Mouse (Mus musculus): ENCODE measurements around the gene Tctex1d4. TPM values are rescaled to one million over a fixed set of nuclear protein-coding genes. Genes with fewer than 3 reads are reported as not detected.

Tctex1d4 gene
- polyA plus RNA-seq, 1 experiment from 2014 or later, result not detected

- Histone ChIP-seq H3K9ac (ENCODE audit: low read length) (no peak overlapping the region), H3K27me3 (ENCODE audit: control insufficient read depth, insufficient read depth, low read length) (no peaks in the 10 kb centered on the region), H3K4me3 (ENCODE audit: control insufficient read depth in 1 of 2, insufficient read depth in 1 of 2, low read depth in 1 of 2, low read length in 2 of 2) (no peak overlapping the region), H3K4me1 (ENCODE audit: control insufficient read depth in 2 of 2, insufficient read depth in 2 of 2, low read length in 2 of 2) (no peaks in the 10 kb centered on the region), H3K27ac (replicated peaks in 1 of 2; ENCODE audit: control insufficient read depth in 1 of 2, insufficient read depth in 1 of 2, low read depth in 2 of 2, low read length in 2 of 2) (no peak overlapping the region), H3K36me3 (ENCODE audit: control insufficient read depth, insufficient read depth, low read length) (0 out of 2 replicates have a peak, but pooled peaks cover 4% of the 10 kb centered on the region), H3K4me2 (ENCODE audit: low read length) (no peak overlapping the region), H3K9me3 (ENCODE audit: control insufficient read depth, low read length) (no peaks in the 10 kb centered on the region)
- WGBS, result 85% methylated on average over 6 of the region's 6 CpGs
- ATAC-seq (ENCODE audit: insufficient number of reproducible peaks, insufficient read depth, low FRiP score, low read depth), result no peak
Measured at GRCm38 (mm10) chr4:117108524-117108849, 18.1 kb upstream of the Tctex1d4 start.

GRCm38 (mm10) chr4:117109330-117109729 lies 17.3 kb upstream of the Tctex1d4 start:
- H3K36me3 ChIP-seq (ENCODE audit: control insufficient read depth, insufficient read depth, low read length), result 0 out of 2 replicates have a peak, but pooled peaks cover 4% of the 10 kb centered on the region
- no peak for ATAC-seq (ENCODE audit: insufficient number of reproducible peaks, insufficient read depth, low FRiP score, low read depth)

GRCm38 (mm10) chr4:117110249-117110648 lies 16.3 kb upstream of the Tctex1d4 start:
- no peak overlapping the region for H3K4me3 ChIP-seq (ENCODE audit: control insufficient read depth in 1 of 2, insufficient read depth in 1 of 2, low read depth in 1 of 2, low read length in 2 of 2)
- no peak overlapping the region for H3K27ac ChIP-seq (replicated peaks in 1 of 2; ENCODE audit: control insufficient read depth in 1 of 2, insufficient read depth in 1 of 2, low read depth in 2 of 2, low read length in 2 of 2)
- H3K9ac ChIP-seq (ENCODE audit: low read length), result no peak overlapping the region
- no peak for ATAC-seq (ENCODE audit: insufficient number of reproducible peaks, insufficient read depth, low FRiP score, low read depth)
- H3K4me1 ChIP-seq (ENCODE audit: control insufficient read depth in 2 of 2, insufficient read depth in 2 of 2, low read length in 2 of 2), result no peaks in the 10 kb centered on the region
- no peaks in the 10 kb centered on the region for H3K9me3 ChIP-seq (ENCODE audit: control insufficient read depth, low read length)
- H3K4me2 ChIP-seq (ENCODE audit: low read length), result no peak overlapping the region
- no peaks in the 10 kb centered on the region for H3K27me3 ChIP-seq (ENCODE audit: control insufficient read depth, insufficient read depth, low read length)
- 0 out of 2 replicates have a peak, but pooled peaks cover 4% of the 10 kb centered on the region for H3K36me3 ChIP-seq (ENCODE audit: control insufficient read depth, insufficient read depth, low read length)
- WGBS, result 85% methylated on average over 13 of the region's 13 CpGs

More at GRCm38 (mm10) chr4:117109330-117109729, 17.3 kb upstream of the Tctex1d4 start:
- no peaks in the 10 kb centered on the region for H3K9me3 ChIP-seq (ENCODE audit: control insufficient read depth, low read length)
- no peak overlapping the region for H3K27ac ChIP-seq (replicated peaks in 1 of 2; ENCODE audit: control insufficient read depth in 1 of 2, insufficient read depth in 1 of 2, low read depth in 2 of 2, low read length in 2 of 2)
- no peaks in the 10 kb centered on the region for H3K4me1 ChIP-seq (ENCODE audit: control insufficient read depth in 2 of 2, insufficient read depth in 2 of 2, low read length in 2 of 2)
- H3K4me2 ChIP-seq (ENCODE audit: low read length), result no peak overlapping the region
- no peaks in the 10 kb centered on the region for H3K27me3 ChIP-seq (ENCODE audit: control insufficient read depth, insufficient read depth, low read length)
- H3K4me3 ChIP-seq (ENCODE audit: control insufficient read depth in 1 of 2, insufficient read depth in 1 of 2, low read depth in 1 of 2, low read length in 2 of 2), result no peak overlapping the region
- WGBS, result 89% methylated on average over 25 of the region's 25 CpGs
- H3K9ac ChIP-seq (ENCODE audit: low read length), result no peak overlapping the region

GRCm38 (mm10) chr4:117110985-117111384 lies 15.6 kb upstream of the Tctex1d4 start:
- Histone ChIP-seq H3K4me1 (ENCODE audit: control insufficient read depth in 2 of 2, insufficient read depth in 2 of 2, low read length in 2 of 2) (no peaks in the 10 kb centered on the region), H3K9me3 (ENCODE audit: control insufficient read depth, low read length) (no peaks in the 10 kb centered on the region), H3K27me3 (ENCODE audit: control insufficient read depth, insufficient read depth, low read length) (no peaks in the 10 kb centered on the region), H3K4me3 (ENCODE audit: control insufficient read depth in 1 of 2, insufficient read depth in 1 of 2, low read depth in 1 of 2, low read length in 2 of 2) (no peak overlapping the region), H3K27ac (replicated peaks in 1 of 2; ENCODE audit: control insufficient read depth in 1 of 2, insufficient read depth in 1 of 2, low read depth in 2 of 2, low read length in 2 of 2) (no peak overlapping the region), H3K9ac (ENCODE audit: low read length) (no peak overlapping the region), H3K4me2 (ENCODE audit: low read length) (no peak overlapping the region), H3K36me3 (ENCODE audit: control insufficient read depth, insufficient read depth, low read length) (0 out of 2 replicates have a peak, but pooled peaks cover 4% of the 10 kb centered on the region)
- no peak for ATAC-seq (ENCODE audit: insufficient number of reproducible peaks, insufficient read depth, low FRiP score, low read depth)
- WGBS, result 84% methylated on average over 11 of the region's 11 CpGs

DNA sequence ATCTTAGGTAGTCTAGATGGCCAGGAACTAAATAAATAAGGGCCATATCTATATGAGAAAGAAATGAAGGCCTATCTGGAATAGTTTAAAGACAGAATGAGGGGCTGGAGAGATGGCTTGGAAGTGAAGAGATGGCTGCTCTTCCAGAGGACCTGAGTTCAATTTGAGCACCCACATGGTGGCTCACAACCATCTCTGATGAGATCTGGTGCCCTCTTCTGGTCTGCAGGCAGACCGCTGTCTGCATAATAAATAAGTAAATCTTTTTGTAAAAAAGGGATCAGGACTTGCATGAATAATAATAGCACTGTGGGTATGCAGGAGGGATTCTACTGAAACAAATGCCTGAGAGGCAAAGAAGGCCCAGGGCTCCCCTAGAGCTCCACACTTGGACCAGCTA lies 13.4 kb upstream of the Tctex1d4 start:
- Histone ChIP-seq H3K4me3 (ENCODE audit: control insufficient read depth in 1 of 2, insufficient read depth in 1 of 2, low read depth in 1 of 2, low read length in 2 of 2) (no peak overlapping the region), H3K36me3 (ENCODE audit: control insufficient read depth, insufficient read depth, low read length) (0 out of 2 replicates have a peak, but pooled peaks cover 4% of the 10 kb centered on the region), H3K27me3 (ENCODE audit: control insufficient read depth, insufficient read depth, low read length) (no peaks in the 10 kb centered on the region), H3K9ac (ENCODE audit: low read length) (no peak overlapping the region), H3K9me3 (ENCODE audit: control insufficient read depth, low read length) (no peaks in the 10 kb centered on the region), H3K4me1 (ENCODE audit: control insufficient read depth in 2 of 2, insufficient read depth in 2 of 2, low read length in 2 of 2) (no peaks in the 10 kb centered on the region), H3K27ac (replicated peaks in 1 of 2; ENCODE audit: control insufficient read depth in 1 of 2, insufficient read depth in 1 of 2, low read depth in 2 of 2, low read length in 2 of 2) (no peak overlapping the region), H3K4me2 (ENCODE audit: low read length) (no peak overlapping the region)
- 92% methylated on average over 1 of the region's 1 CpGs for WGBS
- no peak for ATAC-seq (ENCODE audit: insufficient number of reproducible peaks, insufficient read depth, low FRiP score, low read depth)

DNA sequence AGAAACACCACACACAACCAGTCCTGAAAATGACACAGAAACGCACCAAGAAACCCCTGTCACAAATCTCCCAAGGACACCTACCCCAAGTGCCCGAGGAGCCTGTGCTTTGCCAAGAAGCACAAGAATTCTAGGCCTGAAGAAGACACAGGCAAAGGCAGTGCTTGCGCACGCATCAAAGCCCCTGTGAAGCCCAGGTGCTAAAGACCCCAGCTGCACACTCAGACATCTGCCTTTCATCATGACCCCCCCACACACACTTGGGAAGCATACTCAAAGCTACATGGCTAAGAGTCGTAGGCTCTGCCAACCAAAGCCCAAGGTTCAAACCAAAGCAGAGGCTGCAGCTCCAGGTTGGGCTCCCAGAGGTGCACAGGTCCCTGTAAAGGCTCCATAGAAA lies 11.0 kb upstream of the Tctex1d4 start:
- Histone ChIP-seq H3K27me3 (ENCODE audit: control insufficient read depth, insufficient read depth, low read length) (no peaks in the 10 kb centered on the region), H3K4me3 (ENCODE audit: control insufficient read depth in 1 of 2, insufficient read depth in 1 of 2, low read depth in 1 of 2, low read length in 2 of 2) (no peak overlapping the region)
- 72% methylated on average over 5 of the region's 5 CpGs for WGBS

GRCm38 (mm10) chr4:117117931-117118330 lies 8.7 kb upstream of the Tctex1d4 start:
- Histone ChIP-seq H3K27ac (replicated peaks in 1 of 2; ENCODE audit: control insufficient read depth in 1 of 2, insufficient read depth in 1 of 2, low read depth in 2 of 2, low read length in 2 of 2) (no peak overlapping the region), H3K9me3 (ENCODE audit: control insufficient read depth, low read length) (no peaks in the 10 kb centered on the region), H3K36me3 (ENCODE audit: control insufficient read depth, insufficient read depth, low read length) (no peaks in the 10 kb centered on the region), H3K4me2 (ENCODE audit: low read length) (no peak overlapping the region), H3K9ac (ENCODE audit: low read length) (no peak overlapping the region), H3K4me3 (ENCODE audit: control insufficient read depth in 1 of 2, insufficient read depth in 1 of 2, low read depth in 1 of 2, low read length in 2 of 2) (no peak overlapping the region), H3K4me1 (ENCODE audit: control insufficient read depth in 2 of 2, insufficient read depth in 2 of 2, low read length in 2 of 2) (peaks cover 2 to 5% of the 10 kb centered on the region in 2 experiments; a peak in 2 of 4 replicates), H3K27me3 (ENCODE audit: control insufficient read depth, insufficient read depth, low read length) (no peaks in the 10 kb centered on the region)
- WGBS, result 89% methylated on average over 7 of the region's 7 CpGs
- ATAC-seq (ENCODE audit: insufficient number of reproducible peaks, insufficient read depth, low FRiP score, low read depth), result no peak

More for the DNA sequence above, 11.0 kb upstream of the Tctex1d4 start:
- Histone ChIP-seq H3K4me1 (ENCODE audit: control insufficient read depth in 2 of 2, insufficient read depth in 2 of 2, low read length in 2 of 2) (peaks cover 2 to 5% of the 10 kb centered on the region in 2 experiments; a peak in 2 of 4 replicates), H3K4me2 (ENCODE audit: low read length) (no peak overlapping the region), H3K9me3 (ENCODE audit: control insufficient read depth, low read length) (no peaks in the 10 kb centered on the region), H3K9ac (ENCODE audit: low read length) (no peak overlapping the region), H3K27ac (replicated peaks in 1 of 2; ENCODE audit: control insufficient read depth in 1 of 2, insufficient read depth in 1 of 2, low read depth in 2 of 2, low read length in 2 of 2) (no peak overlapping the region), H3K36me3 (ENCODE audit: control insufficient read depth, insufficient read depth, low read length) (0 out of 2 replicates have a peak, but pooled peaks cover 4% of the 10 kb centered on the region)
- no peak for ATAC-seq (ENCODE audit: insufficient number of reproducible peaks, insufficient read depth, low FRiP score, low read depth)

DNA sequence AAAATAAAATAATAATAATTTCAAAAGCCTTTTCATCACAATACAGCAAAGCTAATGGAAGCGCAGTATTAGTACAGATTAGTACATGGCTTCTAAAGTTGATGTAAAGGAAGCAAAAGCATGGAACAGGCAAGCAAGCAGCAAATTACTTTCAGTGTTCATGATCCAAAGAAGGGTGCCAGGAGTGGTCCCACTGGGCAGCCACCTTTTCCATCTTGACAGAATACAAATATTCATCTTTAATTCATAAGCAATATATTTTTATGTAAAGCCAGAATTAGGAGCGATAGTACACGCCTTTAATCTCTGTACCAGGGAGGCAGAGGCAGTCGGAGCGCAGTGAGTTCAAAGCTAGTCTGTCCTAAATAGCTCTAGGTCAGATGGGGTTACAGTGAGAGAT lies 7.0 kb upstream of the Tctex1d4 start:
- ATAC-seq (ENCODE audit: insufficient number of reproducible peaks, insufficient read depth, low FRiP score, low read depth), result no peak
- H3K27ac ChIP-seq (replicated peaks in 1 of 2; ENCODE audit: control insufficient read depth in 1 of 2, insufficient read depth in 1 of 2, low read depth in 2 of 2, low read length in 2 of 2), result peak overlapping the region; percentile 77 to 90; a peak in 3 of 4 replicates
- WGBS, result 74% methylated on average over 5 of the region's 5 CpGs
- H3K4me1 ChIP-seq (ENCODE audit: control insufficient read depth in 2 of 2, insufficient read depth in 2 of 2, low read length in 2 of 2), result peaks cover 4 to 9% of the 10 kb centered on the region in 2 experiments; a peak in 3 of 4 replicates
- peak overlapping the region; percentile 62 to 76; a peak in 3 of 4 replicates for H3K4me3 ChIP-seq (ENCODE audit: control insufficient read depth in 1 of 2, insufficient read depth in 1 of 2, low read depth in 1 of 2, low read length in 2 of 2)
- no peaks in the 10 kb centered on the region for H3K27me3 ChIP-seq (ENCODE audit: control insufficient read depth, insufficient read depth, low read length)
- peak overlapping the region; percentile 74 for H3K9ac ChIP-seq (ENCODE audit: low read length)
- H3K36me3 ChIP-seq (ENCODE audit: control insufficient read depth, insufficient read depth, low read length), result no peaks in the 10 kb centered on the region
- peak overlapping the region; percentile 98 for H3K4me2 ChIP-seq (ENCODE audit: low read length)
- no peaks in the 10 kb centered on the region for H3K9me3 ChIP-seq (ENCODE audit: control insufficient read depth, low read length)

Measured in heart, embryonic 14.5 days (tissue).